Mouse (Mus musculus): ENCODE data around the gene Wnt8b. TPM values are rescaled to one million over a fixed set of nuclear protein-coding genes. Genes with fewer than 3 reads are reported as not detected.
"Not testable (repeated sequence)": the region's sequence is repeated elsewhere in the genome, so short reads cannot be mapped to it uniquely, and the experiment has no call there.

The Wnt8b gene
- polyA plus RNA-seq, 1 experiment: not detected

- Histone ChIP-seq H3K27me3 (ENCODE audit: control insufficient read depth, insufficient read depth, insufficient read length) (no peaks in the 10 kb centered on the region), H3K36me3 (ENCODE audit: control insufficient read depth, insufficient read depth) (no peaks in the 10 kb centered on the region), H3K4me3 (ENCODE audit: insufficient read depth, poor library complexity, severe bottlenecking) (no peak overlapping the region), H3K79me2 (ENCODE audit: control insufficient read depth, insufficient read depth) (no peaks in the 10 kb centered on the region), H3ac (ENCODE audit: control insufficient read depth, insufficient read length, low read depth) (no peak overlapping the region), H3K79me3 (ENCODE audit: low read depth) (no peaks in the 10 kb centered on the region)
- TF ChIP-seq MAX (IDR thresholded peaks at IDR 0.05) (no peak), CEBPB (IDR thresholded peaks at IDR 0.05; ENCODE audit: low read depth) (peak; percentile 11)
These were observed 35.8 kb upstream of the Wnt8b start for GRCm38 (mm10) chr19:44457359-44458055.

GRCm38 (mm10) chr19:44458696-44459095 is 34.6 kb upstream of the Wnt8b start:
- Histone ChIP-seq H3K79me2 (ENCODE audit: control insufficient read depth, insufficient read depth) (no peaks in the 10 kb centered on the region), H3K36me3 (ENCODE audit: control insufficient read depth, insufficient read depth) (no peaks in the 10 kb centered on the region), H3K4me3 (ENCODE audit: insufficient read depth, poor library complexity, severe bottlenecking) (no peak overlapping the region), H3K27me3 (ENCODE audit: control insufficient read depth, insufficient read depth, insufficient read length) (no peaks in the 10 kb centered on the region), H3K79me3 (ENCODE audit: low read depth) (no peaks in the 10 kb centered on the region), H3ac (ENCODE audit: control insufficient read depth, insufficient read length, low read depth) (no peak overlapping the region)
- TF ChIP-seq USF1 (IDR thresholded peaks at IDR 0.05; ENCODE audit: low read depth) (no peak), MYOG (IDR thresholded peaks at IDR 0.05; ENCODE audit: control insufficient read depth, extremely low read depth, insufficient read length) (no peak), FOSL1 (IDR thresholded peaks at IDR 0.05; ENCODE audit: insufficient read depth, low read length, poor library complexity, severe bottlenecking) (no peak), MAX (IDR thresholded peaks at IDR 0.05) (no peak), CEBPB (IDR thresholded peaks at IDR 0.05; ENCODE audit: low read depth) (no peak), CTCF (IDR thresholded peaks at IDR 0.05; ENCODE audit: control insufficient read depth, insufficient read depth, insufficient read length) (no peak), MYOD1 (IDR thresholded peaks at IDR 0.05; ENCODE audit: control insufficient read depth, insufficient read length, low read depth) (no peak)

- no peaks in the 10 kb centered on the region for H3K79me3 ChIP-seq (ENCODE audit: low read depth)
- H3K4me3 ChIP-seq (ENCODE audit: insufficient read depth, poor library complexity, severe bottlenecking): no peak overlapping the region
- no peaks in the 10 kb centered on the region for H3K27me3 ChIP-seq (ENCODE audit: control insufficient read depth, insufficient read depth, insufficient read length)
- H3K79me2 ChIP-seq (ENCODE audit: control insufficient read depth, insufficient read depth): no peaks in the 10 kb centered on the region
- no peak overlapping the region for H3ac ChIP-seq (ENCODE audit: control insufficient read depth, insufficient read length, low read depth)
- TF ChIP-seq MAX (IDR thresholded peaks at IDR 0.05): no peak
- TF ChIP-seq CTCF (IDR thresholded peaks at IDR 0.05; ENCODE audit: control insufficient read depth, insufficient read depth, insufficient read length): no peak
- TF ChIP-seq CEBPB (IDR thresholded peaks at IDR 0.05; ENCODE audit: low read depth): no peak
- no peak for TF ChIP-seq MYOD1 (IDR thresholded peaks at IDR 0.05; ENCODE audit: control insufficient read depth, insufficient read length, low read depth)
- no peaks in the 10 kb centered on the region for H3K36me3 ChIP-seq (ENCODE audit: control insufficient read depth, insufficient read depth)
These were observed 32.8 kb upstream of the Wnt8b start for GRCm38 (mm10) chr19:44460441-44460840.

- TF ChIP-seq USF1 (IDR thresholded peaks at IDR 0.05; ENCODE audit: low read depth) (no peak), MYOG (IDR thresholded peaks at IDR 0.05; ENCODE audit: control insufficient read depth, extremely low read depth, insufficient read length) (no peak), MAX (IDR thresholded peaks at IDR 0.05) (no peak), CTCF (IDR thresholded peaks at IDR 0.05; ENCODE audit: control insufficient read depth, insufficient read depth, insufficient read length) (no peak), MYOD1 (IDR thresholded peaks at IDR 0.05; ENCODE audit: control insufficient read depth, insufficient read length, low read depth) (no peak), CEBPB (IDR thresholded peaks at IDR 0.05; ENCODE audit: low read depth) (no peak), FOSL1 (IDR thresholded peaks at IDR 0.05; ENCODE audit: insufficient read depth, low read length, poor library complexity, severe bottlenecking) (no peak)
- Histone ChIP-seq H3K79me2 (ENCODE audit: control insufficient read depth, insufficient read depth) (no peaks in the 10 kb centered on the region), H3K27me3 (ENCODE audit: control insufficient read depth, insufficient read depth, insufficient read length) (no peaks in the 10 kb centered on the region), H3K4me3 (ENCODE audit: insufficient read depth, poor library complexity, severe bottlenecking) (no peak overlapping the region), H3K36me3 (ENCODE audit: control insufficient read depth, insufficient read depth) (no peaks in the 10 kb centered on the region), H3ac (ENCODE audit: control insufficient read depth, insufficient read length, low read depth) (no peak overlapping the region), H3K79me3 (ENCODE audit: low read depth) (no peaks in the 10 kb centered on the region)
These were observed 31.8 kb upstream of the Wnt8b start for GRCm38 (mm10) chr19:44461500-44461899.

GRCm38 (mm10) chr19:44462141-44462540 is 31.1 kb upstream of the Wnt8b start:
- Histone ChIP-seq H3ac (ENCODE audit: control insufficient read depth, insufficient read length, low read depth) (no peak overlapping the region), H3K79me3 (ENCODE audit: low read depth) (no peaks in the 10 kb centered on the region), H3K27me3 (ENCODE audit: control insufficient read depth, insufficient read depth, insufficient read length) (no peaks in the 10 kb centered on the region), H3K79me2 (ENCODE audit: control insufficient read depth, insufficient read depth) (no peaks in the 10 kb centered on the region), H3K4me3 (ENCODE audit: insufficient read depth, poor library complexity, severe bottlenecking) (no peak overlapping the region), H3K36me3 (ENCODE audit: control insufficient read depth, insufficient read depth) (no peaks in the 10 kb centered on the region)
- TF ChIP-seq MAX (IDR thresholded peaks at IDR 0.05) (no peak), MYOG (IDR thresholded peaks at IDR 0.05; ENCODE audit: control insufficient read depth, extremely low read depth, insufficient read length) (no peak), USF1 (IDR thresholded peaks at IDR 0.05; ENCODE audit: low read depth) (no peak), CTCF (IDR thresholded peaks at IDR 0.05; ENCODE audit: control insufficient read depth, insufficient read depth, insufficient read length) (no peak), CEBPB (IDR thresholded peaks at IDR 0.05; ENCODE audit: low read depth) (no peak), MYOD1 (IDR thresholded peaks at IDR 0.05; ENCODE audit: control insufficient read depth, insufficient read length, low read depth) (no peak), FOSL1 (IDR thresholded peaks at IDR 0.05; ENCODE audit: insufficient read depth, low read length, poor library complexity, severe bottlenecking) (no peak)

GRCm38 (mm10) chr19:44465960-44466525 is 27.2 kb upstream of the Wnt8b start:
- not testable (repeated sequence) for H3K79me3 ChIP-seq (ENCODE audit: low read depth); H3K79me2 ChIP-seq (ENCODE audit: control insufficient read depth, insufficient read depth); H3K4me3 ChIP-seq (ENCODE audit: insufficient read depth, poor library complexity, severe bottlenecking); H3K27me3 ChIP-seq (ENCODE audit: control insufficient read depth, insufficient read depth, insufficient read length); H3K36me3 ChIP-seq (ENCODE audit: control insufficient read depth, insufficient read depth); H3ac ChIP-seq (ENCODE audit: control insufficient read depth, insufficient read length, low read depth)

Measured in C2C12 (cell line).